Mouse (Mus musculus) heart, adult 2 months (tissue): ENCODE results near the gene Polr1b.

ENCODE experiments used
- CTCF ChIP-seq: fragments of 200-600 bp; IDR thresholded peaks from 2 replicates; pipeline ENCODE4 v1.8.1; 2022; ENCODE audit warnings: antibody characterized with exemption, mild to moderate bottlenecking, moderate library complexity
- POLR2A ChIP-seq: fragments of 200-500 bp; IDR thresholded peaks from 2 replicates; pipeline ENCODE4 v1.6.1; 2011; ENCODE audit warnings: mild to moderate bottlenecking, low read depth, low read length, control low read depth; ENCODE audit not compliant: insufficient read depth

- TF ChIP-seq CTCF (no peak), POLR2A (no peak)
Observed at GRCm38 (mm10) chr2:129052451-129052983, 48.3 kb upstream of the Polr1b start.
